Mouse (Mus musculus): ENCODE data around the gene Slc28a2. TPM values are rescaled to one million over a fixed set of nuclear protein-coding genes. Genes with fewer than 3 reads are reported as not detected.
"Not testable (repeated sequence)": the region's sequence is repeated elsewhere in the genome, so short reads cannot be mapped to it uniquely, and the experiment has no call there.

The Slc28a2 gene
- not detected in 2 replicates for polyA plus RNA-seq (2016; fragmentation: Nextera tagmentation; extraction: Ambion mirVana)

DNA sequence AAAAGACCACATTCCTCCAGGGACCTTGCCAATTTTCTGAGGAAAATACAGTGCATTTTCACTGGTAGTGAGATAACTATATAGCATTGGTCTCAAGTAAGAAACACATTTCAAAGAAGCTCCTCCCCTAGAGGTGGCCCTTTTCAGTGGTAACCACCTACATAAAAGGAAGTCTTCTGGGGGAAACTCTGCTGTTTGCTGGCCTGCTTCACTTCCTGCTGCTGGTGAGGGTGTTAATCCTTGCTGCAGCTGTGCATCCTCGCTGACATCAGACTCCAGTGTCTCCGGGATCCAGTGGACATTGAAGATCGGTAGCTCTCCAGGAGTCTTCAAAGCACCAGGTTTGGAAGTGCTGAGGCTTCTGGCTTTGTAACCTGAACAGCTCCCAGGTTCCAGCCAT is at the start of gene Slc28a2:
TSS of gene Slc28a2 (plus strand) at position 278 of the 400 bp plus-strand sequence.
- ATAC-seq (ENCODE audit: low FRiP score): not testable (repeated sequence)

DNA sequence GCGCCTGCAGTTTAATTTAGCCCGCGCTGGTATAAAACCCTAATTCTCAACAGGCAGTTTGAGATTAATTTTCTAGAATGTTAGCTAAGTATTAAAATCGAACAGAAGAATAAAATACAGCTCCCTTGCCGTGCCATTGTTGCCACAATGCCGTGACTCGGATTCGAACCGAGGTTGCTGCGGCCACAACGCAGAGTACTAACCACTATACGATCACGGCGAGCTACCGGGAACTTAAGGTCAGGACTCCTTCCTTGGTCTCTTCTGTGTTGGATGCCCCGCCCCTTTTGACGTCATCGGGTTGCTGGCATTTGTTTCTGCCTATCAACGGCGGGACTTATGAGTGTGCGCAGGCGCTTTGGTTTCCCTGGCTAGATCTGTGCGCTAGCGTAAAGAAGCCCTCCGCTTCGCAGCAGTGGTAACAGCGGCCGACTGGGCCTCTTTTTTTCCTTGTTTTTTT is 49.0 kb upstream of the Slc28a2 start:
- Histone ChIP-seq H3K4me1 (peaks cover 8% of the 10 kb centered on the region), H3K4me2 (peak overlapping the region; percentile 45), H3K36me3 (replicated peaks) (no peaks in the 10 kb centered on the region), H3K9ac (peak overlapping the region; percentile 61), H3K4me3 (replicated peaks) (peak overlapping the region; percentile 51), H3K27ac (peak overlapping the region; percentile 90), H3K27me3 (0 out of 2 replicates have a peak, but pooled peaks cover 12% of the 10 kb centered on the region), H3K9me3 (no peaks in the 10 kb centered on the region)
- peak; percentile 90 for ATAC-seq (ENCODE audit: low FRiP score)
- WGBS: under 1% methylated on average over 28 of the region's 28 CpGs

More for the DNA sequence above, at the start of gene Slc28a2:
- H3K4me1 ChIP-seq; H3K4me3 ChIP-seq (replicated peaks); H3K27ac ChIP-seq; H3K9ac ChIP-seq; H3K27me3 ChIP-seq; H3K36me3 ChIP-seq (replicated peaks); H3K4me2 ChIP-seq; H3K9me3 ChIP-seq: not testable (repeated sequence)
- 53% methylated on average over 3 of the region's 3 CpGs for WGBS

DNA sequence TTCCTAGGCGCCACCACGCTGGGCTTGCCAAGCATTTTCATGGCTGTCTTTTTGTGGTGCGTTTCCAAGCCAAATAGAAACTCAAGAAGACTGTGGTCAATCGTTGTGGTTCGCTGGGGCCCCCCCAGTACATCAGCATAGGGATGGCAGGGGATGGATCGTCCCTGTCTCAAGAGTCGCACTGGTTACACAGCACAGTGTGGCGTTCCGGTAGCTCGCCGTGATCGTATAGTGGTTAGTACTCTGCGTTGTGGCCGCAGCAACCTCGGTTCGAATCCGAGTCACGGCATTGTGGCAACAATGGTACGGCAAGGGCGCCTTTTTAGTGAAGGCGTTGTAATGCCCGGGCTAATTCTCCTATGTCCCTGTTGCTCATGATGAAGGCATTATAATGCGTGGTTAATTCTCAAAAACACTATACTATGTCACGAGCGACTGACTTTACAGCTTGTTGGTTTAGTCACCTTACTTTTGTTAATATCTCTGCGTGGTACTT is 48.5 kb upstream of the Slc28a2 start:
- Histone ChIP-seq H3K27ac (peak overlapping the region; percentile 90), H3K4me1 (peaks cover 8% of the 10 kb centered on the region), H3K36me3 (replicated peaks) (no peaks in the 10 kb centered on the region), H3K9ac (peak overlapping the region; percentile 61), H3K27me3 (0 out of 2 replicates have a peak, but pooled peaks cover 12% of the 10 kb centered on the region), H3K9me3 (no peaks in the 10 kb centered on the region), H3K4me2 (peak overlapping the region; percentile 45), H3K4me3 (replicated peaks) (peak overlapping the region; percentile 51)
- WGBS: under 1% methylated on average over 26 of the region's 26 CpGs
- ATAC-seq (ENCODE audit: low FRiP score): peak; percentile 79

DNA sequence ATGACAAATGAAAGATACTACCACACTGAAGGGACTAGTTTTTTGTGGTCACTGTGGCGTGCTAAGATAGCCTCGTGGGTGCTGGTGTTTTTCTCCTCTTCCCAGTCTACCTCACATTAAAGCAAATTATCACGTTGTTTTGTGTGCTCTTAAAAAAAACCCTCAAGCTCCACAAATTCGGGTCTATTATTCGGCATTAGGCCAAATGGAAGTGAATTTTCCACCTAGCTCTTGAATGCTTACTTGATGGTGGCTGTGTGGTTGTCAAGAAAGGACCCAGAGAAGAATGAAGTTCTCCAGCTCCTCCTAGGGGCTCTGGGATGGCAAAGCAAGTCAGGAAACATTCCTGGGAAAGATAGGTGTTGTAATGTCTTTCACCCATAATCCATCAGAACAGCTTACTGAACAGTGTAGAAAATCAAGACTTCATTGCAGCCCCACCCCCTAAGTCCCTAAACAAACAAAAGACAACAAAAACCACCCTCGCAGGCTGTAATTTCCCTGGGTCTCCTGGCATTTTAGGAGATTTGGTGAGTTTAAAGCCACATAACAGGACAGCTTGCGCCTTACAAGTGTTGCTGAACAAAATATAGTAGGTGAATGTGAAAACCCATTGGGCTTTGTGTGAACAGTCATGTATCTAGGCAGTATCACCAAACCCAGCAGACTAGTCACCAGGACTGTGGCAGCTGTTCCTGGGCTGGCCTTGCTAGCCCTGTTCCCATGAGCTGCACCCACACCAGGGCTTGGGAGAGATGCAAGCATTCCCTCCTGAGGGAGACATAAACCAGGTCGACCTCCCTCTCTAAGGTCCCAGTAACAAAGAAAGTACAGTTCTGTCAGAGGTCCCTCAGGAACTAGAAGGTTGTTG is 47.6 kb upstream of the Slc28a2 start:
- Histone ChIP-seq H3K4me2 (peak overlapping the region; percentile 45), H3K4me3 (replicated peaks) (peak overlapping the region; percentile 51), H3K4me1 (peaks cover 8% of the 10 kb centered on the region), H3K27ac (peak overlapping the region; percentile 51), H3K27me3 (0 out of 2 replicates have a peak, but pooled peaks cover 12% of the 10 kb centered on the region), H3K9ac (no peak overlapping the region), H3K36me3 (replicated peaks) (no peaks in the 10 kb centered on the region), H3K9me3 (no peaks in the 10 kb centered on the region)
- WGBS: 21% methylated on average over 8 of the region's 8 CpGs
- no peak for ATAC-seq (ENCODE audit: low FRiP score)

DNA sequence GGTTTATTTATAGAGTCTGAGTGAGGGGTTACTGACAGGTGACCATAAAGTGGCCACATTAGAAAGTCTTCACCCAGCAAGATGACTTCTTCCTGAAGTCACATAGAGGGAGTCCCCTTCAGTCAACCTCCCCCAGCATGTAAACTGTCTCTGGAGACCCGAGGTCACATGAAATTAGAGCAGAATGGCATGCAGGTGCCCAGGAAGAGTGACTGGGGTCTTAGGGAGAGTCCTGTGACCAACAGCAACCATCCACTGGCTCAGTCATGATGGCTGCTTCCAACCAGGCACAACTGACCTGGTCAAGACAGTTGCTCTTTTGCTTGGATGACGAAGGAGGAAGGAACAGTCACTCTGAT is 47.0 kb upstream of the Slc28a2 start:
- no peaks in the 10 kb centered on the region for H3K36me3 ChIP-seq (replicated peaks)
- H3K27me3 ChIP-seq: 0 out of 2 replicates have a peak, but pooled peaks cover 12% of the 10 kb centered on the region
- WGBS: 46% methylated on average over 2 of the region's 2 CpGs
- no peak overlapping the region for H3K9ac ChIP-seq
- H3K9me3 ChIP-seq: no peaks in the 10 kb centered on the region
- H3K4me3 ChIP-seq (replicated peaks): no peak overlapping the region
- no peak overlapping the region for H3K27ac ChIP-seq
- H3K4me2 ChIP-seq: no peak overlapping the region
- ATAC-seq (ENCODE audit: low FRiP score): no peak
- H3K4me1 ChIP-seq: peaks cover 8% of the 10 kb centered on the region

DNA sequence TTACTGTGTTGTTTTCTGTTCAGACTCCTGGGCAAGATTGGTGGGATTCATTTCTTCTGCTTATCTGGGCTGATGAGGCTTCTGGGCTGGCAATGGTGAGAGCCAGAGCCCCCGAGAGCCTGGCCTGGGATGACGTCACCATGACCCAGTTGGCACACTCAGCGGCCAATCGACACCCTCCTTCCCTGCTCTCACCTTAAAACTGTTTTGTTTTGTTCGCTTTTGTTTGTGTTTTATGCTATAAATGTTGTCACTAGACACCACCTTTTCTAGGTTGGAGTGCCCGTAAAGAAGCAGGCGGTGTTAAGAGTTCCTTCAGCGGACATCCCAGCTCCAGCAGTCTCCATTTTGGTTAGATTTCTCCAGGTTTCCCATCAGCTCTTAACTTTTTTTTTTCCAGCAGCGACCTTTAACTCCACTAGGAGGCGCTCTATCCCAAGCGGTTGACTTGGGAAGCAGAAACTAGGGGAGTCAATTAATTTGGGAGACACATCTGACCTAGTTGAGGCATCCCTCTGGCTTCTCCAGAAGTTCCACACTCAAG is 45.4 kb upstream of the Slc28a2 start:
- no peak overlapping the region for H3K27ac ChIP-seq
- H3K4me2 ChIP-seq: peak overlapping the region; percentile 42
- H3K9me3 ChIP-seq: no peaks in the 10 kb centered on the region
- H3K4me3 ChIP-seq (replicated peaks): peak overlapping the region; percentile 19; the same call in 1 of the 2 replicates
- H3K9ac ChIP-seq: no peak overlapping the region
- H3K27me3 ChIP-seq: 0 out of 2 replicates have a peak, but pooled peaks cover 12% of the 10 kb centered on the region
- H3K36me3 ChIP-seq (replicated peaks): no peaks in the 10 kb centered on the region
- H3K4me1 ChIP-seq: peaks cover 8% of the 10 kb centered on the region
- ATAC-seq (ENCODE audit: low FRiP score): no peak
- WGBS: 12% methylated on average over 11 of the region's 11 CpGs

DNA sequence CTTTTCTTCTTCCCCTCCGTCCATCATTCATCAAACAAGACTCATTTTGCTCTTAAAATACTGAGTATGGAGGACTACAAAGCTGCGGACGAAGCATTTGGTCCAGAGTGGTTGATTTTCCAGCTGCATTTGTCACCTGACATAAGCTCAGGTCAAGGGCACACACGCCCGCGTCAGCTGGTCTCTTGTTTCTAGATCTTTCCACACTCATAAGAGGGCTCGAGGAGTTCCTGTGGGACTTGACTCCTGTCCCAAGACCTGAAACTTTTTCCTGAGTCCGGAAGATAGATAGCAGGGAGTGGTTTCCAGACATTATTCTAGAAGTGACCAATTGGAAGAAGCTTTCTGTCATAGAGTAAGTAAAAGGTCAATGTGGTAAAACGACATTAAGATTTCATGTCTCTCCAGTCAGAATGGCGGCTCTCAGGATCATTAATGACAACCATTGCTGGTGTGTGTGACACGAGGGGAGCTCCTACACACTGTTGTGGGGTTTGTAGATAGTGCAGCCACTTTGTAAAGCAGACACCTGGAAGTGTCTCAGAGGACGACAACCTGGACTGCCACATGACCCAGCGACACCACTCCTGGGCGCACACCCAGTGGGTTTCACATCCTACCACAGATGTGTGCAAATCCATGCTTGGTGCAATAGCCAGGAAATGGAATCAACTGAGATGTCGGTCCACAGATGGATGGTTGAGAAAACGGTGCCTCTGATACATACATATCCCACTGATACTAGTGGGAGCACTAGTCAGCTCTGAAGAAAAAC is 44.8 kb upstream of the Slc28a2 start:
- no peak overlapping the region for H3K4me2 ChIP-seq
- H3K4me3 ChIP-seq (replicated peaks): no peak overlapping the region
- ATAC-seq (ENCODE audit: low FRiP score): no peak
- H3K36me3 ChIP-seq (replicated peaks): no peaks in the 10 kb centered on the region
- WGBS: 74% methylated on average over 16 of the region's 16 CpGs
- no peaks in the 10 kb centered on the region for H3K9me3 ChIP-seq
- H3K4me1 ChIP-seq: peaks cover 4% of the 10 kb centered on the region
- no peak overlapping the region for H3K27ac ChIP-seq
- H3K27me3 ChIP-seq: 0 out of 2 replicates have a peak, but pooled peaks cover 12% of the 10 kb centered on the region
- H3K9ac ChIP-seq: no peak overlapping the region

DNA sequence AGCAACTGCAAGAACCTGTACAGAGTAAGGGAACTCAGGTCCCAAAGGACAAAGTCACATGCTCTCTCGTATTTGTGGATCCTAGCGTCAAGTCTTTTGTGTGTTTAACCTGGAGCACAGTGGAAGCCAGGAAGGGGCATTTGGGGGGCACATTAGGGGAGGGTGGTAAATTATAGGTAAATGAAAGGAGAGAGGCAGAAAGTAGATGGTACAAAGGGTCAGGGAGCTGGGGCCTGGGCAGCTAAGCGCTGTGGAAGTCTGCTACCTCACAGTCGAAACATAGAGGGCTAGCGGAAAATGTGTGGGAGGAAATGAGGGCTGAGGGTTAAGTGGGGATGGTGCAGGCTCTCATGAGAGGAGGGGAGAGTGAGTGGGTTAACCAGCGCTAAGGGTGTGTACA is 44.2 kb upstream of the Slc28a2 start:
- WGBS: 88% methylated on average over 6 of the region's 6 CpGs
- Histone ChIP-seq H3K4me2 (no peak overlapping the region), H3K9ac (no peak overlapping the region), H3K4me3 (replicated peaks) (no peak overlapping the region), H3K4me1 (peaks cover 4% of the 10 kb centered on the region), H3K27me3 (0 out of 2 replicates have a peak, but pooled peaks cover 12% of the 10 kb centered on the region), H3K9me3 (no peaks in the 10 kb centered on the region), H3K36me3 (replicated peaks) (no peaks in the 10 kb centered on the region), H3K27ac (no peak overlapping the region)
- no peak for ATAC-seq (ENCODE audit: low FRiP score)

DNA sequence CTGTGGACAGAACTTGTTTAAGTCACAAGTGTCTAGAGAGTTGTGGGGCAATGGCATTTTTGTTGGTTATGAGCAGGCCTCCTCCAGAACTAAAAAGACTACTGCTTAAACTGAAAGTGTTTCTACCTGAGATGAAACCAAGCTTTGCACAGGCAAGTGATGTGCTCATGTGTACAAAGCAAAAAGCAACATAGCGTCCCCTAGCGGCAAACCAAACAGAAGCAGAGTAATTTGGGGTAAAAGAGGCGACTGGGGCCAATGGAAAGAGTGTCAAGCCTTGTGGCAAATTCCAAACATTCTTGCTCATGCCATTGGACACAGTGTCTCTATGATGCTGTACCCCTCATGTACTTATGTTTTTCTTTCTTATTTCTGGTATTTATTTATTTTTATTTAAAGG is 41.2 kb upstream of the Slc28a2 start:
- Histone ChIP-seq H3K27ac (no peak overlapping the region), H3K9me3 (no peaks in the 10 kb centered on the region), H3K9ac (no peak overlapping the region), H3K4me1 (peaks cover 4% of the 10 kb centered on the region), H3K27me3 (0 out of 2 replicates have a peak, but pooled peaks cover 5% of the 10 kb centered on the region), H3K4me3 (replicated peaks) (no peak overlapping the region), H3K36me3 (replicated peaks) (no peaks in the 10 kb centered on the region), H3K4me2 (no peak overlapping the region)
- WGBS: 47% methylated on average over 3 of the region's 3 CpGs
- ATAC-seq (ENCODE audit: low FRiP score): no peak

DNA sequence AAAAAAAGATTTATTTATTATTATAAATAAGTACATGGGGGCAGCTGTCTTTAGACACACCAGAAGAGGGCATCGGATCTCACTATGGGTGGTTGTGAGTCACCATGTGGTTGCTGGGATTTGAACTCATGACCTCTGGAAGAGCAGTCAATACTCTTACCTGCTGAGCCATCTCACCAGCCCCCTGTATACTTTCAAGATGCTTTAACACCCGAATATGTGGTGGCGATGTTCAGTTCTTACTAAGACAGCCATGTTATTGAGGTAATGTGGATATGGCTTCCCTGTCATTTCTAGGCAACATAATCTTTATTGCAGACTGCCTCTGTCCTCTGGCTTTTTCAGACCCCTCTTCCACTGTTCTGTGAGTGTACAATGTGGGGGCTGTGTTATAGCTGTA is 39.1 kb upstream of the Slc28a2 start:
- not testable (repeated sequence) for H3K4me3 ChIP-seq (replicated peaks); H3K9ac ChIP-seq; H3K27me3 ChIP-seq; ATAC-seq (ENCODE audit: low FRiP score); H3K36me3 ChIP-seq (replicated peaks); H3K9me3 ChIP-seq; H3K27ac ChIP-seq; H3K4me1 ChIP-seq; H3K4me2 ChIP-seq
- WGBS: 98% methylated on average over 3 of the region's 3 CpGs

DNA sequence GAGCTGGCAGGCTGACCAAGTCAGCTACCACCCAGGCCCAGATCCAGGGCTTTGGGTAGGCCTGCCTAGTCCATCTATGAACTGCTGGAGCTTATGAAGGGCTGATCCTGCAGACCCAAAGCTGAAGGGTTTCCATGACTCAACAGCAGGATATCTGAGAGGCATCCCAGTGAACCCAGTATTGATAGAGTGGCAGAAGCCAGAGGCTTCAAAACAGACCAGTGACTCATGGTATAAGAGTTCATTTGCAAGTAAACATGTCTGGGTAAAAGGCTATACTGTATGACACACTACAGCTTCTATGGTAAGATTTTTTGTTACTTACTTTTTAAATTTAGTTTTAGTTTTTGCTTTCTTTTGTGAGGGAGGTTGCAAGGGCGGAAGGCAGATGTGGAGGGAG is 30.1 kb upstream of the Slc28a2 start:
- WGBS: 84% methylated on average over 1 of the region's 1 CpGs
- no peaks in the 10 kb centered on the region for H3K27me3 ChIP-seq
- no peaks in the 10 kb centered on the region for H3K9me3 ChIP-seq
- no peak for ATAC-seq (ENCODE audit: low FRiP score)
- H3K36me3 ChIP-seq (replicated peaks): no peaks in the 10 kb centered on the region
- H3K4me3 ChIP-seq (replicated peaks): no peak overlapping the region
- no peak overlapping the region for H3K27ac ChIP-seq
- no peak overlapping the region for H3K4me2 ChIP-seq
- H3K4me1 ChIP-seq: no peaks in the 10 kb centered on the region
- no peak overlapping the region for H3K9ac ChIP-seq

DNA sequence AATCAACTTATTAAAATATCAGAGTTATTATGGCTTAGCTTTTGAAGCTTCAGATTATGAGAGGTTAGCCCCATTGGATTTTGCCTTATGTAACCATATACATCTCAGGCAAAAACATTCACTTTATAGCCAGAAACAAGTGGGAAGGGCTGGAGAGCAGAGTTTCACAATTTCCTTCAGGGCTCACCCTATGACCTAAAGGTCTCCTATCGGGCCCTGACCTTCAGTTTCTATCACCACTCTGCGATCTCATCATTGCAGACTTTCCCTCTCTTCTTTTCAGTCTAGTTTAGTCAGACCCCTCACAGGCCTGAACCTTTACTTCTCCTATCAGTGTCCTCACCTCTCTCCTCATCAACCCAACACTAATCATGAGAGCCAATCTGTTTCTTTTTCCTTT is 18.7 kb upstream of the Slc28a2 start:
- Histone ChIP-seq H3K27me3 (no peaks in the 10 kb centered on the region), H3K27ac (no peak overlapping the region), H3K4me3 (replicated peaks) (no peak overlapping the region), H3K36me3 (replicated peaks) (no peaks in the 10 kb centered on the region), H3K4me2 (no peak overlapping the region), H3K9me3 (no peaks in the 10 kb centered on the region), H3K4me1 (no peaks in the 10 kb centered on the region), H3K9ac (no peak overlapping the region)
- WGBS: 92% methylated on average over 2 of the region's 2 CpGs
- ATAC-seq (ENCODE audit: low FRiP score): no peak
